Mouse (Mus musculus): Measurements from ENCODE around the gene Carmil2.
A peak's percentile ranks its signal among the peaks of the same experiment; 100 is the strongest.

The Carmil2 gene

DNA sequence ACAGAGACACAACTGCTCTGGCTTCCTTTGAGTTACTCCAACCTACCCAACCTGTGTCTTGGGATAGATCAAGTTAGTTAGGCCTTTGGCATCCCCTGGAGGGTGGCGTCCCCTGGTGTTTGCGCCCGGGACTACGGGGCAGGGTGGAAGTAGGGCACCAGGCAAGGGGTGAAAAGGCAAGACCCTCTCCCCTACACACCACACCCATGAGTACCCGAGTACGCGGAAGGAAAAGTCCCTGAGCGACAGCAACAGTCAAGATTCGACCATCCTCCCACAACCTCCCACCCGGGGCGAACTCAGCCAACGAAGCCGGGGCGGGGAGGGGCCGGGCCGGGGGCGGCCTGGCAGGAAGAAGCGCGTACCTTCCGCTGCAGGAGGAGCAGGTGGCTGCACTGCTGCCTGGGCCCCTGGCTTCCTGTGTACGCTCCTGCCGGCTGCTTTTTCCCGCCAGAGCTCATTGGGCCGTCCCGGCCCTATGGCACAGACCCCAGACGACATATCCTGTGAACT is at the start of gene Carmil2:
TSS of gene Carmil2 (plus strand) at position 479 of the 513 bp plus-strand sequence.
- DNase-seq (ENCODE audit: low spot score in 2 of 2): peak; percentile 41 to 62

DNA sequence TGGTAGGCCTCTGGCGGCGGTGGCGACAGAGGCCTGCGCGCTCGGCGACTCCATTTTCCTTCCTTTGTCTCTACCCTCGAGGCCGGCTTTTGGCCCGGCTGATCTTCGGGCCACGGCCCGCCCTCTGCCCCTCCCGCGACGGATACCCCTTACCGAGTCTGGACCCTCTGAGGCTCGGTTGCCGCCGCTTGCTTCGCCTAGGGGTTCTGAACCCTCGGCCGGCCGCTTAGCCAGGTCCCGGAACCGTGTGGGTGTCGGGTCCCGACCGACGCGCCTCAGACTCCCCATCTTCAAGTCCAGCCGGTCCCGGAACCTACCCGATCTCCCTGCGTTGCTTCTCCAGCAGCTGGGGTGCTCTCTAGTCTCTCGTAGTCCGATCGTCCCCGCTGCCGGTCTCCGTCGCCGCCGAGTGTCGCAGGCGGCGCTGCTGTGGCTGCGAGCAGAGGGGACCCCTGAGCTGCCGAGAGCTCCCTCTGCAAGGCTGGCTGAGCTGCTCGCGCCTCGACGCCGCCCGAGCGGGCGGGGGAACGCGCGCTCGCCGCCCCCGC is 49.0 kb upstream of the Carmil2 start, which contains the start of gene Agrp:
TSS of gene Agrp (minus strand) at position 431 of the 548 bp plus-strand sequence.
- no peak for DNase-seq (ENCODE audit: low spot score in 2 of 2)

DNA sequence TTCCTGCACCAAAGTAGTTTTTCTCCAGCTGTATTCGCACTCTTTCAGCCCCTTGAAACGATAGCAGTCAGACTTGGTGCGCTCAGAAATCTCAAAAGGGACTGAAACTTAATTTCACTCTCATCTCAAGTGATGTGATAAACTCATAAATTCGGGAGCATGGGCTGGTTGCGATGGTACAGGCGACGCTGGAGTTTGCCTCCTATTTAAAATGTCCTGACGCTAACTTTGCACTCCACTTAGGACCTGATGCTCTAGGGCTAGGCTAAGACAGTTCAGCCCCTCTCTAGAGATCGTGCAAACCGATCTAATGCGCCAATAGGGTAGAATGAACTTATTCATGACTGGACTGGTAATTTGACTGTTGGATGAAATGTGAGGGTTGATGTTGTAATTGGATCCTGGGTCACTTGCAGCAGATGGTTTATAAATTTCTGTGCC is 48.5 kb upstream of the Carmil2 start:
- DNase-seq (ENCODE audit: low spot score in 2 of 2): no peak

DNA sequence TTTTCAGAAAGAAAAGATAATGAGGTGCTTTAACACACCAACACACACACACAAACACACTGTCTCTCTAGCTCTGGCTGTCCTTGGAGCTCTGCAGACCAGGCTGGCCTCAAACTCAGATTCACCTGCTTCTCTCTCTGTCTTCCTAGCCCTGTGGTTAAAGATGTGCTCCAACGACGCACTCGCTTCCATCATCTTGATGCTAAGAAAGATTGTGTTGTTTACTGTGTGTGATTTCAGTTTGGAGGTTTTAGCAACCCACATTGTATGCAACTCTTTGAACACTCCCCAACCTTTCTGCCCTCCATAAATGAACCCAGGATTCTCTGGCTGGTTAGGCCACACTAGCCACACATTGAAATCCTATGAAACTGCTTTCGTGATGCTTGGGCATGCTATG is 47.6 kb upstream of the Carmil2 start:
- DNase-seq (ENCODE audit: low spot score in 2 of 2): no peak

DNA sequence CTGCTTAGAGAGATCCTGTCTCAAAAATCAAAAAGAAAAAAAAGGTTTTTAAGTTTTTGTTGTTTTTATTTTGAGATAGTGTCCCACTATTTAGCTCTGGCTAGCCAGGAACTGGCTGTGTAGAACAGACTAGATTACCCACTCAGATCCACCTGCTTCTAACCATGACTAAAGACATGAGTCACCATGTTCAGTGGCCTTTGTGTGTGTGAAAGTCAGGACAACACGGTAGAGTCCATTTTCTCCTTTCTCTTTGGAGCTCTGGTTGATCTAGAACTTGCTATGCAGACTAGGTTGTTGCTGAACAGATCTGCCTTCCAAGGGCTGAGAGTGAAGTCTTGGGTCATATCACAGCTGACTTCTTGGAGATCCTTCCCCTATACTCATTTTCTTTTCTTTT is 46.2 kb upstream of the Carmil2 start:
- DNase-seq (ENCODE audit: low spot score in 2 of 2): no peak

DNA sequence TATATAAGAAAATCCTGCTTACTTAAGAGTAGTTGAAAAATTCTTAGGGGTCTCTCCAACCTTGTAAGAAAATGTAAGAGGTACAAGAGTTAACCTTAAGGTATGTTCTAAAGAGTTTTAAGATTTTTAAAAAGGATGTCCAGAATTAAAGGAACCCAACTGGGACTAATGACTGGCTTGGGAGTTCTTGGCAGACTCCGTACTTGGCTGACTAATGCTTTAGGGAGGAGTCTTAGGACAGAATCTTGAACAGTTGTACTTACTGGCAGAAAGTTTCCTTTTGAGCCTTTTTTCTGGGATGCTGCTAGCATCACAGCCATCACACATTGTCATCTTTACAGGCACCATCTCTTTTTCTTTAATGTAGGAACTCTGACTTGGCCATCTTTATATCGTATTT is 45.6 kb upstream of the Carmil2 start:
- DNase-seq (ENCODE audit: low spot score in 2 of 2): no peak

DNA sequence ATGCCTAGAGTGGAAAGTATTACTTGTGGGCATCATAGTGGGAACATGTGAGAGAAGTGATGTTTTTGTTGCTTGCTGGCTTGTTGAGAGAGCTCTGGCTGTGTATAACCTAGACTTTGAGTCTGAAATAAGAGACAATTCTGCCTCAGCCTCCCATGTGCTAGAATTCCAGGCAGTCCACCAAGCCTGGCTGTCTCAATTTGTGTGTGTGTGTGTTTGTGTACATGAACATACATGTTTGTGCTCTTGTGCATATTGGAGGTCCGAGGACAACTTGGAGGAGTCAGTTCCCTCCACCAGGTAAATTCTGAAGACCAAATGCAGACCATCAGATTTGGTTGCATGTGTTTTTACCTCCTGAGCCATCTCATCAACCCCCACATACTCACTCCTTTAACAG is 40.9 kb upstream of the Carmil2 start:
- no peak for DNase-seq (ENCODE audit: low spot score in 2 of 2)

DNA sequence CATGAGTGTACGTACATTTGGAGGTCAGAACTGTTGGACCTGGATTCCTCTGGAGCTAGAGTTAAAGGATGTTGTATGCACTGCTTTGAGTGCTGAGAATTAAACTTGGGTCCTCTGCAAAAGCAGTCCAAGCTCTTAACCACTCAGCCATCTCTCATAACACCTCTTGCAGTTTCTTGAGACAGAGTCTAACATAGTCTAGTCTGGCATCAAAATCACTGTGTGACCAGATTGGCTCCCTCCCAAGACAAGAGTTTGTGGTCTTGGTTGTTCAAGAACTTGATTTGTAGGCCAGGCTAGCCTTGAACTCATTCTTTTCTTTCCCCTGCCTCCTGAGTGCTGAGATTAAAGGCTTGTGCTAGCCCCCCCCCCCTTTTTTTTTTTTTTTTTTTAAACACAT is 37.1 kb upstream of the Carmil2 start:
- no peak for DNase-seq (ENCODE audit: low spot score in 2 of 2)

DNA sequence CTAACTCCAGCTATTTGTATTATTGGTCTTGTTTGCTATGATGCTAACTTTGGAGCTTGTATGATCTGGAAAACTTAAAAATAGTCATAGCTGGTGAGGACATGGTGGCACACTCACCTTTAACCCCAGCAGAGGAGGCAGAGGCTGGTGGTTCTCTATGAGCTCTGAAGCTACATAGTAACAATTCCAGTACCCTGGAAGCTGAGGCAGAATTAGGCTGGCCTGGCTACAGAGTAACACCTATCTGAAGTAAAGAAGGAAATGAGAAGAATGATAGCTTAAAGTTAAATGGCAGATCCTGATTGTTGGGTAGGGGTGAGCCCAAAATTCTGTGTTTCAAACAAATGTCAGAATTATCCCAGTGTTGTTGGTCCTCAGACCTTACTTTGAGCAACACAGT is 28.4 kb upstream of the Carmil2 start:
- no peak for DNase-seq (ENCODE audit: low spot score in 2 of 2)

DNA sequence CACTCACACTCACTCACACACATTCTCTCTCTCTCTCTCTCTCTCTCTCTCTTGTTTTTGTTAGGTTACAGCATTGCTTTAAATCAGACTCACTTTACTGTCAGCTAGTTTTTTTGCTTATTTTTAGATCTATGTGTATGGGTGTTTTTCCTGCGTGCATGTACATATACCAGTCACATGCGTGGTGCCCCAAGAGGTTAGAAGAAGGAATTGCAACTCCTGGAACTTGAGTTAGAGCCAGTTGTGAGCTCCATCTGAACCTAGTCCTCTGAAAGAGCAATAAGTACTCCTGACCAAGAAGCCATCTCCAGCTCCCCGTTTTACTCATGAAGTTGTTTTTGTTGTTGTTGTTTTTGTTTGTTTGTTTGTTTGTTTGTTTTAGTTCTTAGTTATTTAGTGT is 24.9 kb upstream of the Carmil2 start:
- no peak for DNase-seq (ENCODE audit: low spot score in 2 of 2)

DNA sequence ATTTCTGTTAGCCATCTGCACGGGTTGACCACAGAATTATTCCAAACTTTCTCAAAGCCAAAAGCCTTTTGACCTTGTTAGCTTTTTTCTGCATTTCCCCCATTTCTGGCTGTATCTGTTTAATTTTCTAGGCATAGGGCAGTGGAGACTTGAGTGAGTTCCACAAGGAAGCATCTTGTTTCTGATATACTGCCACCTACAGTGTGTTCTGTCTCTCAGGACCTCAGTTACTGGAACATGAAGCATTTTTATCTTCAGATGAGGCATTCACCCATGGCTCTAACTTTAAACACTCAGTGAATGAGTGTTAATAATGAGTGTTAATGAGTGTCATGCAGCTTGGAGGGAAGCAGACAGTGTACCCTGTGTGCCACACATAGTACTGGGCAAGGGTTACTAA is 8.2 kb upstream of the Carmil2 start:
- DNase-seq (ENCODE audit: low spot score in 2 of 2): no peak

DNA sequence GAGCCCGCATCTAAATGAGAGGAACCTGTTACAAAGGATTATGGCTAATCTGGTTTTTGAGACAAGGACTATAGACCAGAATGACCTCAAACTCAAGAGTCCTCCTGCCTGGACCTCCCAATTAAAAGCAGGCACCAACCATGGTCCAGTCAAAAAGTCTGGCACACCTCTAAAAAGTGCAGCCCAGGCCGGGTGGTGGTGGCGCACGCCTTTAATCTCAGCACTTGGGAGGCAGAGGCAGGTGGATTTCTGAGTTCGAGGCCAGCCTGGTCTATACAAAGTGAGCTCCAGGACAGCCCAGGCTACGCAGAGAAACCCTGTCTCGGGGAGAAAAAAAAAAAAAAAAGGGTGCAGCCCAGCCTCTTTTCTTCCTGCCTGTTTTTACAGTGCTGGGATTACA is 749 bp upstream of the Carmil2 start:
- no peak for DNase-seq (ENCODE audit: low spot score in 2 of 2)

DNA sequence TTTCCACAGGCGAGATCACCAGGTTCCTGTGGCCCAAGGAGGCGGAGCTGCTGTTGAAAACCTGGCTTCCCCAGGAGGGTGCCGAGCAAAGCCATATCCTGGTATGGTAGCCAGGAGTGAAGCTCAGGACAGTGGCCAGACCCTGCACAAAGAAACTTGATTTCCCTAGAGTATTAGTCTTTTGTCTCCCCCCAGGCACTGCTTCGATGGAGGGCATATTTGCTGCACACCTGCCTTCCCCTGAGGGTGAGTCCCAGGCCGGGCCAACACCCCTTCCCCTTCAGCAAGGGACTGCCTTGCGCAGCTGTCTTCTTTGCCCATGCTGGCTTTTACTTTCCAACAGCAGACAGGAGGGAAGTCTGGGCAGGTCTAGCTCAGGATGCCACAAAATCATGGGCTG is 477 bp downstream of the Carmil2 start:
- no peak for DNase-seq (ENCODE audit: low spot score in 2 of 2)

DNA sequence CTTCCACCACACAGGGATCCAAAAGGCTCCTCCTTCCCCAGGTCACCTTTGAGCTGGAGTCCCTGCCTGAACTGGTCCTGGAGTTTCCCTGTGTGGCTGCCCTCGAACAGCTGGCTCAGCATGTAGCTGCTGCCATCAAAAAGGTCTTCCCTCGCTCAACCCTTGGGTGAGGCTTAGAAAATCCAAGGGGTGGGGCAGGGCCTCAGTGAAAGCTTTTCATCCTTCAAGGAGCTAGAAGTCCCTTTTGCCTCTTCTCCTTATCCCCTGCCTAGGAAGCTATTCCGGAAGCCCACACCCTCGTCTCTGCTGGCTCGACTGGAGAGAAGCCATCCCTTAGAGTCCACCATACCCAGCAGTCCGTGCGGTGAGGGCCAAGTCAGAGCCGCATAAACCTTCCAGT is 1.4 kb downstream of the Carmil2 start:
- no peak for DNase-seq (ENCODE audit: low spot score in 2 of 2)

DNA sequence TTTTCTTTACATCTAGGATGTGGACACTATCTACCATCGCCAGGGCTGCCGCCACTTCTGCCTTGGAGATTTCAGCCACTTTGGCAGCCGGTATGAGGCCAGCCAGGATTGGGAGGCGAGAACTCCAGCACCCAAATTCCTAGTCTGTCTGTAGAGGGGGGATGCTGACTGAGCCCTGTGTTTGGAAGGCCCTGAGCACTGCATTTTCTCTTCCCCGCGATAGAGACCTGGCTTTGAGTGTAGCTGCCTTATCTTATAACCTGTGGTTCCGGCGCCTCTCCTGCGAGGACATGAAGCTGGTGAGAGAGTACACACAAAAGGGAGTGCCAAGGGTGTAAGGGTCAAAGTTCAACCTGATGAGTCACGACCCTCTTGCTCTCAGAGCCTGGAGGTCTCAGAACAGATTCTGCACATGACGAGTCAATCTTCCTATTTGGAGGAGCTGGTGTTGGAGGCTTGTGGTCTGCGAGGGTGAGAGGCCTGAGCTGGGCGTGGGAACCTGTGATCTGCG is 2.2 kb downstream of the Carmil2 start:
- DNase-seq (ENCODE audit: low spot score in 2 of 2): no peak

DNA sequence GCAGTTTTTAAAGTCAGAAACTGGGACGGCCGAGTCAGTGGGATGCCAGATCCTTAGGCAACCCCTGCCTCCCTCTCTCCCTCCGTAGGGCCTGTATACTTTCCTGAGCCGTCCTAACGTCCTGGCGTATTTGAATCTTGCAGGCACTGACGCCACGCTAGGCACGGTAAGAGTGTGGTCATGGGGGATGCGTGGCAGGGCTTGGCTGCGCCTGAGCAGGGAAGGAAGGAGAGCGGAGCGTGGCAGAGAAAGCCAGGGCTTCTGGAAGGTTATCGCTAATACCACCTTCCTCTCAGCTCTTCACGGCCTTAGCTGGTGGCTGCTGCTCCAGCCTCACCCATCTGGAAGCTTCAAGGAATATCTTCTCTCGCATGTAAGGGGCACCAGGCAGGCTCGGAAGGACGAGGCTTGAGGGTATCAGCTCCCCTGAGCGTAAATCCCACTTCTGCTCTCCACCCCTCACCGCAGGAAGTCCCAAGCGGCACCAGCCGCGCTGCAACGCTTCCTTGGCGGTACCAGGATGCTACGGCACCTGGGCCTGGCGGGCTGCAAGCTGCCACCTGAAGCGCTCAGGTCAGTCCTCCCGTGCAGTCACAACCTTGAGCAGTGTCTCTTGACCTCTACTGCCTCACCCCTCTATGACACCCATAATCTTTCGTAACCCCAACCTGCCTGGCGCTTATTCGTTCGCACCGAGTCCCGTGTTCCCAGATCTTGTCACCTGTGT is 3.3 kb downstream of the Carmil2 start:
- no peak for DNase-seq (ENCODE audit: low spot score in 2 of 2)

DNA sequence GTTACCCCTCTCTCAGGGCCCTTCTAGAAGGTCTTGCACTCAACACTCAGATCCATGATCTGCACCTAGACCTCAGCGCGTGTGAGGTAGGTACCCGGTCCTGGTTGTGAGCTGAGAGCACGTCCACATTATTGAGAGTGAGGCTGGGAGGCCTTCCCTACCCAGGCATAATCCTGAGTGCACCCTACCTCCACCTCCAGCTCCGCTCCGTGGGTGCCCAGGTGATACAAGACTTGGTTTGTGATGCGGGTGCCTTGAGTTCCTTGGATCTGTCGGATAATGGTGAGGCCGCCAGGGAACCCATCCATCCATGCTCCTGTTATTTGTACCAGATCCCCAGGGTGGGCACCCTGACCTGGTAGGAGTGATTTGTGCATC is 3.9 kb downstream of the Carmil2 start:
- DNase-seq (ENCODE audit: low spot score in 2 of 2): no peak

DNA sequence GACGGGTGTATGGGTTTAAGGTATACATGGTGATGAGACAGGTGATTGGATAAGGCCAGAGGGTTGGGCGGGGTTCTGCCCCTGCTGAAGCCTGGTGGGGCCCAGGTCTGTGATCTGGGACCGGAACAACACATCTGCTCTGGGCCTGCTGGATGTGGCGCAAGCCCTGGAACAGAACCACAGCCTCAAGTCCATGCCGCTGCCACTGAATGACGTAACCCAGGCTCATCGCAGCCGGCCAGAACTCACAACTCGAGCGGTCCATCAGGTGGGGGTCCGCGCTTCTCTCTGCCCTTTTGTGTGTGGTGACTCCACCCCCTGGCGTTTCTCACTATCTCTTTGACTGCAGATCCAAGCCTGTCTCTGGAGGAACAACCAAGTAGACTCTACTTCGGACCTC is 4.9 kb downstream of the Carmil2 start:
- DNase-seq (ENCODE audit: low spot score in 2 of 2): no peak

DNA sequence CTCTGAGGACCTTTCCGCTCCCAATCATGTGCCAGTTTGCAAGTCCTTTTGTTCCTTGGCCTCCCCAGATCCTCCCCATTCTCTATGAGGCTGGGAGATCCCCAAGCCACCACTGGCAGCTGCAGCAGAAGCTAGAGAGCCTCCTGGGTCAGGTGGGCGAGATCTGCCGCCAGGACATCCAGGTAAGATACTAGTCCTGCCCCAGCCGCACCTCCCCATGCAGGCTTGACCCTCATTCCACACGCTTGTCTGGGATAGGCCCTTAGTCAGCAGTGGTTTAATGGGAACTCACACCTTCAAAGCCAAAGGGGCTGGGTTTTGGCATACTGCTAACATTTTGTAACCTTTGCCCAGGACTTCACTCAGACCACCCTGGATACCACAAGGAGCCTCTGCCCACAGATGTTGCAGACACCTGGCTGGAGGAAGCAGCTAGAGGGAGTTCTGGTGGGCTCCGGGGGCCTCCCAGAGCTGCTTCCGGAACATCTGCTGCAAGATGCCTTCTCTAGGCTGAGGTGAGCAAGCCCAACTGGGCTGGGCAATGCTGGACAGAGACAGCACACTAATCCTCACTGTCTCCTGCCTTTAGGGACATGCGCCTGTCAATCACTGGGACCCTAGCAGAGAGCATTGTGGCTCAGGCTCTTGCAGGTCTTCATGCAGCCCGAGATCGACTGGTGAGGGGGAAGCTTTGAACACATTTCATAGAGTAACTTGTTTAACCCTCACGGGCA is 6.5 kb downstream of the Carmil2 start:
- no peak for DNase-seq (ENCODE audit: low spot score in 2 of 2)

DNA sequence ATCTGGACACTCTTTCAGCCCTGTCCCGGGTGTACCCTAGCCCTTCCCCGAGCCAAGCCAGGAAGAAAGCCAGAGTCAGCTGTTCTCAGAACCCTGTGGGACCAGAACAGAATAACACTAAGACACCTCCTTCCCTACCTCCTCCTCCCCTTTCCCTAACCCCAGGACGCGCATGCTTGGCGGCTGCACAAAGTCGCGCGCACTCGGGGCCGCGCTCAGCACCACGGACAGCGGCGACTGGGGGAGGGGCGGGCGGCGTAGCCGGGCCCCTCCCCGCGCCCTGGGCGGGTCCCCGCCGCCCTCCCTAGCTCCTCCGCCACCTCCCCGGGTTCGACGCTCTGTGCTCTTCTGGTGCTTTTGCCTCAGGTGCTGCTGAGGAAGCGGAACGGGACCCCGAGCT is 7.6 kb downstream of the Carmil2 start:
- DNase-seq (ENCODE audit: low spot score in 2 of 2): peak; percentile 46 to 65

DNA sequence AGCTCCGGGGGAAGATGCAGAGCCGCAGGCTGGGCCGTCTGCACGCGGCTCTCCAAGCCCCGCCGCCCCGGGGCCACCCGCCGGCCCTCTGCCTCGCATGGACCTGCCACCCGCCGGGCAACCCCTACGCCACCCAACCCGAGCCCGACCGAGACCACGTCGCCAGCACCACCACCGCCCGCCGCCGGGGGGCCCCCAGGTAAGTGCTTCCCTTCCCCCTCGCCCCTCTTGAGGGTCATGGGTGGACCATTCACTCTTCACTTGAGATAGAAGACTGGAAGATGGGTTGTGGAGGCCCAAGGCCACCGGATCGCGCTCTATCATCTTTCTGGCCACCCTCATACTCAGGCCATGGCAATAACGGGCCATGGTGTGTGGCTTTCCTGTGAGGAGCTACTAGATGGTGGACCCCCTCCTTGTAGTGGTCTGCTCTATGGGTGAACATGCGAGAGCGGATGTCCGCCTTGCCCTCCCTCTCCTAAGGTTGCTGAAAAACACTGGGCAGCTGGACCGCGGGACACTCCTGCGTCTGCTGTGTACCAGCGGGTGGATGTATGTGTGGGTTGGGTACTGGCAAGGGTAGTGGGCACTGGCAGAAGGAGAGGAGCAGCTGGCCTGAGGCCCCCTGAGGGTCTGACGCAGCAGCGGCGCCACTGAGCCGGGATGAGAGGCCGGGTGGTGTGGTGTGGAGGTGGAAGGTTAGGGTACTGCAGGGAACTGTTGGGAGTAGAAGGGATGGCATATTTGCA is 8.2 kb downstream of the Carmil2 start:
- no peak for DNase-seq (ENCODE audit: low spot score in 2 of 2)
